Mouse (Mus musculus) embryo, embryonic 10 days (tissue): Measurements from ENCODE around the gene Relch.
"Not testable (repeated sequence)": the region's sequence is repeated elsewhere in the genome, so short reads cannot be mapped to it uniquely, and the experiment has no call there.

Experiments used
- DNase-seq: peaks from one replicate; pipeline ENCODE4 v3.0.0-alpha.2; 2015; ENCODE audit warnings: low spot score

Relch gene

GRCm38 (mm10) chr1:105746444-105746843, 82.8 kb downstream of the Relch start:
- no peak for DNase-seq

GRCm38 (mm10) chr1:105746858-105747596, 83.4 kb downstream of the Relch start:
- no peak for DNase-seq

GRCm38 (mm10) chr1:105748091-105748799, 84.6 kb downstream of the Relch start:
- no peak for DNase-seq

- no peak for DNase-seq
Observed at GRCm38 (mm10) chr1:105752196-105752595, 88.5 kb downstream of the Relch start.

GRCm38 (mm10) chr1:105752944-105753343, 89.3 kb downstream of the Relch start:
- DNase-seq: no peak

GRCm38 (mm10) chr1:105758798-105759197, 95.1 kb downstream of the Relch start:
- no peak for DNase-seq

GRCm38 (mm10) chr1:105759422-105760165, 95.9 kb downstream of the Relch start:
- DNase-seq: no peak

- DNase-seq: no peak
Observed at GRCm38 (mm10) chr1:105765586-105765985, 101.9 kb downstream of the Relch start.

GRCm38 (mm10) chr1:105766099-105766498, 102.4 kb downstream of the Relch start:
- DNase-seq: not testable (repeated sequence)

- no peak for DNase-seq
Observed at GRCm38 (mm10) chr1:105768397-105768796, 104.7 kb downstream of the Relch start.

- DNase-seq: no peak
Observed at GRCm38 (mm10) chr1:105770685-105771084, 107.0 kb downstream of the Relch start.

- no peak for DNase-seq
Observed at GRCm38 (mm10) chr1:105776426-105776825, 112.8 kb downstream of the Relch start.

- DNase-seq: no peak
Observed at GRCm38 (mm10) chr1:105780079-105780456, 116.4 kb downstream of the Relch start.

- DNase-seq: peak; percentile 40
Observed at GRCm38 (mm10) chr1:105780457-105781364, 117.0 kb downstream of the Relch start, which contains the start of gene Tnfrsf11a. Gene Tnfrsf11a (plus strand): TSS chr1:105780718.

- no peak for DNase-seq
Observed at GRCm38 (mm10) chr1:105781391-105782146, 117.9 kb downstream of the Relch start.

- no peak for DNase-seq
Observed at GRCm38 (mm10) chr1:105784257-105785016, 120.8 kb downstream of the Relch start.

- DNase-seq: no peak
Observed at GRCm38 (mm10) chr1:105785146-105785545, 121.5 kb downstream of the Relch start.

GRCm38 (mm10) chr1:105786731-105787357, 123.2 kb downstream of the Relch start:
- DNase-seq: no peak

GRCm38 (mm10) chr1:105790103-105790502, 126.4 kb downstream of the Relch start:
- no peak for DNase-seq

GRCm38 (mm10) chr1:105794670-105795069, 131.0 kb downstream of the Relch start:
- DNase-seq: no peak
